Mouse (Mus musculus) forebrain, embryonic 15.5 days (tissue): ENCODE results near the gene Magi3. TPM values are rescaled to one million over a fixed set of nuclear protein-coding genes. Genes with fewer than 3 reads are reported as not detected.
A peak's percentile ranks its signal among the peaks of the same experiment; 100 is the strongest.

ENCODE experiments used
- ATAC-seq: fragments of 200-750 bp; cut with Nextera tagmentation; replicated peaks from 2 replicates; pipeline ENCODE4 v1.8.0; 2017; ENCODE audit warnings: mild to moderate bottlenecking, moderate TSS enrichment, moderate library complexity
- H3K27ac ChIP-seq: fragments of 300-500 bp; sonication (generic); replicated peaks from 2 replicates; pipeline ENCODE4 v1.5.1; 2015; ENCODE audit warnings: mild to moderate bottlenecking, inconsistent platforms
- H3K27me3 ChIP-seq: fragments of 300-500 bp; sonication (generic); 2 replicates; pipeline ENCODE4 v1.6.1; 2015; ENCODE audit warnings: inconsistent platforms
- H3K36me3 ChIP-seq: fragments of 300-500 bp; sonication (generic); 2 replicates; pipeline ENCODE4 v1.6.1; 2015; ENCODE audit warnings: mild to moderate bottlenecking, inconsistent platforms
- H3K4me1 ChIP-seq: fragments of 300-500 bp; sonication (generic); 2 replicates; pipeline ENCODE4 v1.6.1; 2015; ENCODE audit warnings: inconsistent platforms
- H3K4me2 ChIP-seq: fragments of 300-500 bp; sonication (generic); replicated peaks from 2 replicates; pipeline ENCODE4 v1.6.1; 2015; ENCODE audit warnings: mild to moderate bottlenecking, inconsistent platforms
- H3K4me3 ChIP-seq: fragments of 300-500 bp; sonication (generic); 2 replicates; pipeline ENCODE4 v1.5.1; 2015; ENCODE audit warnings: mild to moderate bottlenecking, inconsistent platforms
- H3K9ac ChIP-seq: fragments of 300-500 bp; sonication (generic); replicated peaks from 2 replicates; pipeline ENCODE4 v1.6.1; 2015; ENCODE audit warnings: mild to moderate bottlenecking, inconsistent platforms
- H3K9me3 ChIP-seq: fragments of 300-500 bp; sonication (generic); 2 replicates; pipeline ENCODE4 v1.6.1; 2016; ENCODE audit warnings: inconsistent platforms
- WGBS: fragments of 180-500 bp; shearing (Covaris S2); methylation state at CpG from one replicate; pipeline ENCODE4 v1.1.7; 2015; ENCODE audit warnings: mixed read lengths; 5-methylcytosine and 5-hydroxymethylcytosine counted together
- polyA plus RNA-seq: library from polyadenylated mRNA; unstranded; fragments of >200 nt; fragmentation: Nextera tagmentation; extraction: Ambion mirVana; gene quantifications from 2 replicates; pipeline ENCODE4 v1.2.1, GENCODE M21; 2015

Gene Magi3
- 5.2 and 6.0 TPM in 2 replicates for polyA plus RNA-seq

DNA sequence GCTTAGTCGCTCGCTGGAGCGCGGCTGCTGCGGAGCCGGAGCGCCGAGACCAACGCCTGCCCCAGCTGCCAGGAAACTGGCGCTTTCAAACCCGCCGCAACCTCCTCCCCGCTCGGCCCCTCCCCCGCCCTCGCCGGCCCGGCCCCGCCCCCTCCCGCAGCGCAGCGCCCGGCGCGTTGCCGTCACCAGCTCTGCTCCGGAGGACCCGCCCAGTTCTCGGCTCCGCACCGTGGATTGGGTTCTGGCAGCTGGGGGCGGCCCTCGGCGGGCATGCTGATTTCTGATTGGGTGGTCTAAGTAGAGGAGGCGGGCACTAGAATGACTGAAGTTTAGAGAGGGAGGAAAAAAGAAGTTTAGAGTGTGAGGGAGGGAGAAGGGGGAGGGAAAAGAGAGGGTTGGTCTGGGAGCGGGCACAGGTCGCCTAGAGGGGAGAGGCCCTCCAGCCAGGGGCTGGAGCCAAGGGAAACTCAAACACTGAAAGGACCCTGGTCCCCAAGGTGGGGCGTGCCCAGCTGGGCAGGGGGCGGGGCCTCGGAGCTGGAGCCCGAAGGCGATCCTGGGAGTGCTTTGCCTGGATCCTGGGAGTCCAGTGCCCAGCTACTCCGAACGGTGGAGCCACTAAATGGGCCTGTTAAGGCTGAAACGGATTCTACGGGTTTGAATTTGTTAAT lies at the start of gene Magi3:
Gene Magi3 (minus strand): TSS at position 80 of the 671 bp plus-strand sequence.
- Histone ChIP-seq H3K4me2 (peak within 1 kb of the TSS; percentile 72), H3K9me3 (no peaks in the 10 kb centered on the region), H3K27ac (peak within 1 kb of the TSS; percentile 98), H3K9ac (peak within 1 kb of the TSS; percentile 87), H3K4me1 (peaks cover 18% of the 10 kb centered on the region), H3K4me3 (peak within 1 kb of the TSS; percentile 93), H3K27me3 (no peaks in the 10 kb centered on the region), H3K36me3 (no peaks in the 10 kb centered on the region)
- ATAC-seq, result peak; percentile 100
- 0% methylated on average over 46 of the region's 46 CpGs for WGBS

DNA sequence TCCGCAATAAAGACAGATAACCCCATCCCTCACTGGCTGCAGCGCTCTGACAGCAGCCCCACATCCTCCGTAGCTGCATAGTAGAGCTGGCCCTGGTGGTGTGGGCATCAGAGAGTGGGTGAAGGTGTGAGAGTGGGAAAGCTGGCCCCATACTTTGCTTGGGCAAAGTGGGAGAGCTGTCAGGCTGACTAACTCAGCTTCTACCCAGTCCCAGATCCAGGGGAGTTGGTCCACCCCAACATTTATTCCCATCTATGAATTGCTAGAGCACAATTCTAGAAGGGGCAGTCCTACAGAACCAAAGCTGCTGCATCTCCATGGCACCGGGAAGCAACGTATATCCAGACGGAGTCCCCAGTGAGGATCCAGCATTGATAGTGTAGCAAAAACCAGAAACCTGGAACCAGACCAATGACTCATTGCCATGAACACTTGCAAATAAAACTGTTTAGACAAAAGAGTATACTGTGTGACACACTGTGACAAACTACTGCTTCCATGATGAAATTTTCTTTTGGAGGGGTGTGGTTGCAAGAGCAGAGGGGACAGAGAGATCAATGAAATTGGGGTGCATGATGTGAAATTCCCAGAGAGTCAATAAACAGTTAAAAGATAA lies 44.5 kb upstream of the Magi3 start:
- Histone ChIP-seq H3K9me3 (no peaks in the 10 kb centered on the region), H3K4me3 (no peak overlapping the region), H3K27me3 (no peaks in the 10 kb centered on the region), H3K4me2 (no peak overlapping the region), H3K4me1 (no peaks in the 10 kb centered on the region), H3K27ac (no peak overlapping the region), H3K36me3 (no peaks in the 10 kb centered on the region), H3K9ac (no peak overlapping the region)
- WGBS, result 90% methylated on average over 6 of the region's 6 CpGs
- ATAC-seq, result no peak

DNA sequence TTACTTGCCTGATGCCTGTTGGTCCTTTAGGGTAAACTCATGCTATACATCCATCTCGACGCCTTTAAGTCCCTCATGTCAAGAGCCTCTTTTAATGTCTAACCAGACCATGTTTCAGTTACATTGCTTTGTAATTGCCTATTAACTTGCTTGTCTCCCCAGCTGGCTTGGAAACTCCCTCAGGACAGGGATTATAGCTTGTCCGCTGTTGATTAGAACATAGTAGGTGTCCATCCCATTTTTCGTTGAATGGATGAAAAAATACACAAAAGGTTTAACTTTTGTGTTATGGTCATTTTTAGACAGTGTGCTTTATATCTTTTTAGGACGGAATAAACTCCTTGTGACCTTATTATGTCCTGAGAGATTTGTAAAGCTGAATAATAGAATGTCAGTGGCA lies 40.0 kb upstream of the Magi3 start:
- Histone ChIP-seq H3K9me3 (no peaks in the 10 kb centered on the region), H3K27ac (no peak overlapping the region), H3K9ac (no peak overlapping the region), H3K4me2 (no peak overlapping the region), H3K36me3 (no peaks in the 10 kb centered on the region), H3K4me3 (no peak overlapping the region), H3K4me1 (no peaks in the 10 kb centered on the region), H3K27me3 (no peaks in the 10 kb centered on the region)
- 55% methylated on average over 5 of the region's 5 CpGs for WGBS
- ATAC-seq, result no peak

DNA sequence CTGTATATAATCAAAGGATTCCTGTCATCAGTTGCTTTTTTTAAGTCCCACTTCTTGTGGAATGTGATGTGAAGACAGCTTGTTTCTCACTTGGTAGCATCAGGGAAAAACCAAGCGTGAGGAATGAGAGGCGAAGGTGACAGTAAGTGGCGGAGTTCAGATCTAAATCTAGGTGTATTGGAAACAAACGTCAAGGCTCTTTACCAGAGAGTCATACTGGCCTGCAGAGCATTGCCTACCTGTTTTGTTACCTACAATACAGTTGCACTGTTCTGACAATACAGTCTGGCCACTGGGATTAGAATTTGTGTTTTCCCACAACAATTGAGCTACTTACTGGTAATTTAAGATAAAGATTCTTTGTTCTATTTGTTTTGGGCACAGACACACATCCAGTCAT lies 39.0 kb upstream of the Magi3 start:
- H3K4me2 ChIP-seq, result no peak overlapping the region
- no peaks in the 10 kb centered on the region for H3K36me3 ChIP-seq
- WGBS, result 84% methylated on average over 4 of the region's 4 CpGs
- no peak for ATAC-seq
- H3K9me3 ChIP-seq, result no peaks in the 10 kb centered on the region
- H3K9ac ChIP-seq, result no peak overlapping the region
- H3K4me3 ChIP-seq, result no peak overlapping the region
- H3K27me3 ChIP-seq, result no peaks in the 10 kb centered on the region
- no peak overlapping the region for H3K27ac ChIP-seq
- H3K4me1 ChIP-seq, result no peaks in the 10 kb centered on the region

DNA sequence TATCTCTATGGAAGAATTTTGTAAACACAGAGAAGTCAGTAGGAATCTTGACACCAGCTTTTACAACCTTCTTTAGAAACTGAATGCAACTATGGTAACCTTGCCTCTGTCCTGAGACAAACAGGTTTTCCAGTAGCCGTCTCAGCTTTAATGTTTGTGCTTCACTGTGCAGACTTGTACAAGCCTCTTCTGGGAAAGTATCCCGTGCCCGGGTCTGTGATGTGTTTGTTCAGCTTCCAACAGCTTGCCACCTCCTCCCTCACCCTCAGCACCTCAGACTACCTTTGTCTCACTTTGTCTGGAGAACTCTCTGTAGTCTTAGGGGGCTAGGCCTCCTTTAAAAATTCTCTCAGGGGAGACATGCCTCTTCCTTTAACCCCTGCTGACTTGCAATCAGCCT lies 36.9 kb upstream of the Magi3 start:
- no peak overlapping the region for H3K9ac ChIP-seq
- no peaks in the 10 kb centered on the region for H3K9me3 ChIP-seq
- H3K4me3 ChIP-seq, result no peak overlapping the region
- no peak overlapping the region for H3K4me2 ChIP-seq
- H3K36me3 ChIP-seq, result no peaks in the 10 kb centered on the region
- WGBS, result 74% methylated on average over 3 of the region's 3 CpGs
- no peaks in the 10 kb centered on the region for H3K27me3 ChIP-seq
- H3K4me1 ChIP-seq, result no peaks in the 10 kb centered on the region
- no peak overlapping the region for H3K27ac ChIP-seq
- ATAC-seq, result no peak

DNA sequence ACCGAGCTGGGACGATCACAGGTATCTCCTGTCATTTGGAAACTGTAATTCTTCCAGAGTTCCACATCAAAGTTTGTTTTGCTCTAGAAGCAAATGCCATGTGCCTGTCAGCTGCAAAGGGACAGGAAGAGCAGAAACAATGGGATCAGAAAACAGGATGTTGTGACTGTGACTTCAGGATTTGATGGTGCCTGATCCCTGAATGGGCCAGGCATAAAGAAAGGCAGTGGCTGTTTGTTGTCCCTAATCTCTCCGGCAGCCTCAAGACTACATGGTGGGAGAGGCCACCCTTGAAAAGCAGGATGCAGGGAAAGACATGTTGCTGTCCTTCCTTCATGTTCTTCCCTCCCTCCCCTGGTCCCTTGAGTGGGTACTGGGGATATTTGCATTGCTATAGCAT lies 33.6 kb upstream of the Magi3 start:
- 46% methylated on average over 3 of the region's 3 CpGs for WGBS
- ATAC-seq, result no peak
- Histone ChIP-seq H3K27ac (no peak overlapping the region), H3K4me1 (no peaks in the 10 kb centered on the region), H3K4me2 (no peak overlapping the region), H3K36me3 (no peaks in the 10 kb centered on the region), H3K9me3 (no peaks in the 10 kb centered on the region), H3K9ac (no peak overlapping the region), H3K4me3 (no peak overlapping the region), H3K27me3 (no peaks in the 10 kb centered on the region)

DNA sequence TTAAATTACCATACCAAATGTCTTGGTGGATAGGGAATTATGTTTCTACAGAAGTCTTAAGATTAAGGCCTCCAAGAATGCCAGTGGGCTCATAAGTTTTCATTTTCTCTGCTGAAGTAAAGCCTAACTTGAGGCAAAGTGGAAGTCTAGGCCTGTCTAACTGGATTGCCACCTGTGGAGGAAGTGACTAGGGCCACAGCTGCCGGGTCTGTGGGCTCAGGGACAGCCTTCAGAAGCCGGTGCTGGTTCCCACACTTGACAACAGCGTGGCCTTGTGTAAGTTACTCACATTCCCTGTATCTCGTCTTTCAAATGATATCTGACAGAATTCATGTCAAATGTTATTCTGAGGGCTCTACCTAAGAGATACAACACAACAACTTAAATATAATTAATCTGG lies 27.7 kb upstream of the Magi3 start:
- no peak overlapping the region for H3K4me2 ChIP-seq
- H3K4me1 ChIP-seq, result no peaks in the 10 kb centered on the region
- 87% methylated on average over 4 of the region's 4 CpGs for WGBS
- no peak for ATAC-seq
- no peak overlapping the region for H3K9ac ChIP-seq
- no peak overlapping the region for H3K4me3 ChIP-seq
- no peaks in the 10 kb centered on the region for H3K9me3 ChIP-seq
- H3K27me3 ChIP-seq, result no peaks in the 10 kb centered on the region
- H3K36me3 ChIP-seq, result no peaks in the 10 kb centered on the region
- no peak overlapping the region for H3K27ac ChIP-seq

DNA sequence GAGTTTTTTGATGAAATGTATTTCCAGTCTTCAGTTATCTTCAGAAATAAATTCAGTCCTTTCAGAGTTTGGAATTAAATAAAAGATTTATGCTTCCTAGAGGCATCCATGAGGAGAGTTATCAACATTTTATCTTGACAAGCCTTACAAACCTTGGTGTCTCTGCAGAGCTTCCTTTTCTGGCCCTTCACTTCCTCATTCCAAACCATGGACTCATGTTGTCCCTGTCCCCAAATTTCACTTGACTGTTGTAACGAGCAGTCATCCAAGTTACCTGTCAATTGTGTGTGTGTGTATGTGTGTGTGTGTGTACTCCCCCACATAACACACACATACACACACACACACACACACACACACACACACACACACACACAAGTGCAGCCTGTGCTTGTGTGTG lies 26.9 kb upstream of the Magi3 start:
- H3K36me3 ChIP-seq, result no peaks in the 10 kb centered on the region
- no peak overlapping the region for H3K27ac ChIP-seq
- 73% methylated on average over 1 of the region's 1 CpGs for WGBS
- no peaks in the 10 kb centered on the region for H3K4me1 ChIP-seq
- ATAC-seq, result no peak
- no peaks in the 10 kb centered on the region for H3K27me3 ChIP-seq
- H3K4me2 ChIP-seq, result no peak overlapping the region
- H3K9ac ChIP-seq, result no peak overlapping the region
- no peak overlapping the region for H3K4me3 ChIP-seq
- H3K9me3 ChIP-seq, result no peaks in the 10 kb centered on the region

DNA sequence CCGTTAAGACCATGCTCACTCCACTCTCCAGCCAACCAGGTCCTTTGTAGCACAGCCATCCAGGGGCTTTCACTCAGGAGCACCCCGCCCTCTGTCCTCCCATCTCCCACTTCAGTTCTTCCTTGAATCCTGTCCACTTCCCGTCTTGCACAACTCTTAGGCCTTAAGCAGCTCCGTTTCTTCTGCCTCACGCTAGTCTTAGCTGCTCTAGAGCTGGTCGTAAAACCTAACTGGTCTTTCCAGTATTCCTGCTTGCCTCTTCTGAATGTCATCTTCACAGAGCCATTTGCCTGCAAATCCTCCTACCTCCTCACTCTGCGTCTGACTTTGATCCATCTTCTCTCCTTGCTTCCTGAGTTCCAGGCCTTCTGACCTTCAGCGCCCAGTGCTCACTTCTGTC lies 24.2 kb upstream of the Magi3 start:
- no peak overlapping the region for H3K4me2 ChIP-seq
- no peak overlapping the region for H3K27ac ChIP-seq
- H3K4me1 ChIP-seq, result no peaks in the 10 kb centered on the region
- H3K9ac ChIP-seq, result no peak overlapping the region
- no peaks in the 10 kb centered on the region for H3K36me3 ChIP-seq
- 84% methylated on average over 8 of the region's 8 CpGs for WGBS
- no peak for ATAC-seq
- H3K4me3 ChIP-seq, result no peak overlapping the region
- no peaks in the 10 kb centered on the region for H3K9me3 ChIP-seq
- H3K27me3 ChIP-seq, result no peaks in the 10 kb centered on the region

DNA sequence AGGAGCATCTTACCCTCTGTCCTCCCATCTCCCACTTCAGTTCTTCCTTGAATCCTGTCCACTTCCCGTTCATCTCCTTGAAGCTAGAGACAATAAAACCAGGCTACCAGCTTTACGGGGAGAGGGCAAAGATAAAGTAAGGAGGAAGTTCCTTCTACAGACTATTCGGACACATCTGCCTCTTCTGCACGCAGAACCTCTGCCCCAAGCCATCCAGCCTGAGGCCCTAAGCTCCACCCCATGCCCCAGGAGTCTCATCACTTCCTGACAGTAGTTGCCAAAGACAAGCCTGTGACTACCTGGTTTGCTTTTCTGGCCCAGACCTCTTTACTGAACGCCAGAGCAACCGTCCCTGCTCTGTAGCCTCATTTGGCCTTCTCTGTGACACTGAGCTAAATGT lies 23.8 kb upstream of the Magi3 start:
- no peak for ATAC-seq
- WGBS, result 89% methylated on average over 6 of the region's 6 CpGs

DNA sequence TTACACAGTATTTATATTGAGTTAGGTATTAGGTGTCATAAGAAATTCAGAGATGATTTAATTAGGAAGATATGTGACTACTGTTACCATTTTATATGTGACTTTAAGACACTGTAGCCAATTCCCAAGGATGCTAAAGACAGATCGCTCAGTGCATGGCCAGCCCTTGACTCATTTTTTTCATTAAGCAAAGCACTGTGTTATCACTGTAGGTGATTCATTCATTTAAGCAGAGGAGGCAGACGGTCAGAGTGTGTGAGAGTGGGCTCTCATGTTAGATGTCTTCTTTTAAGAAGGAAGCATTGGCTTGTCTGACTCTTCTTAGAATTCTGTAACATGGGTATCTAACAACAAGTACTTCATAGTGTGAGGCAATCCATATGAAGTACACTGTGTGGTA lies 19.6 kb upstream of the Magi3 start:
- Histone ChIP-seq H3K4me1 (no peaks in the 10 kb centered on the region), H3K4me2 (no peak overlapping the region), H3K4me3 (no peak overlapping the region), H3K36me3 (no peaks in the 10 kb centered on the region), H3K27me3 (no peaks in the 10 kb centered on the region), H3K27ac (no peak overlapping the region), H3K9ac (no peak overlapping the region), H3K9me3 (no peaks in the 10 kb centered on the region)
- ATAC-seq, result no peak
- 87% methylated on average over 2 of the region's 2 CpGs for WGBS

More for the DNA sequence above, 23.8 kb upstream of the Magi3 start:
- H3K9me3 ChIP-seq, result no peaks in the 10 kb centered on the region
- no peaks in the 10 kb centered on the region for H3K36me3 ChIP-seq
- no peak overlapping the region for H3K9ac ChIP-seq
- no peaks in the 10 kb centered on the region for H3K4me1 ChIP-seq
- no peaks in the 10 kb centered on the region for H3K27me3 ChIP-seq
- no peak overlapping the region for H3K4me3 ChIP-seq
- no peak overlapping the region for H3K4me2 ChIP-seq
- H3K27ac ChIP-seq, result no peak overlapping the region

DNA sequence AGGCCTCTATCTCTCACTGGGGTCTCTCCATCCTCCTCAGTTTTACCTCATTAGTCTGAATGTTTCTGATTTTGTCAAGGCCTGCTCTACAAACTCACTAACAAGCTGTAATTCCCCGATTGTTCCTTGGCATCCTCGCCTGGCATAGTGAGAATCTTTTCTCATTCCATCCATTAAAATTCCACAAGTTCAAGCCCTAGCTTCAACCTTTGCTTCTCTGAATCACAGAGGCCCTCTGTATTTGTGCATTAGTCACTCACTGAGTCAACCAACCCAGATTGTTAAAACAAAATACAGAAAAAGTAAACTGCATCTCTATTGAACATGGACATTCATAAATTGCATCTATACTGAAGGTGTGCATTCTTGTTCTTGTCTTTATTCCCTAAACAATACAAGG lies 19.2 kb upstream of the Magi3 start:
- WGBS, result 46% methylated on average over 2 of the region's 2 CpGs
- H3K27me3 ChIP-seq, result no peaks in the 10 kb centered on the region

More for the DNA sequence above, 19.2 kb upstream of the Magi3 start:
- Histone ChIP-seq H3K4me2 (no peak overlapping the region), H3K9me3 (no peaks in the 10 kb centered on the region), H3K9ac (no peak overlapping the region), H3K36me3 (no peaks in the 10 kb centered on the region), H3K4me1 (no peaks in the 10 kb centered on the region), H3K27ac (no peak overlapping the region), H3K4me3 (no peak overlapping the region)
- ATAC-seq, result no peak
